Mouse (Mus musculus): ENCODE measurements at regions not wholly inside any gene's neighbourhood (a gene's known extent, or its start where the extent isn't known, plus 50 kb on each side); places are given as distances from the start of the nearest gene placed in this dataset.
A peak's percentile ranks its signal among the peaks of the same experiment; 100 is the strongest.

GRCm38 (mm10) chr2:50657826-50658225 is 361.2 kb upstream of the Mmadhc start:
- DNase-seq (ENCODE audit: inconsistent age in 2 of 2, low spot score in 1 of 2), result no peak

GRCm38 (mm10) chr2:50656351-50656750 is 359.8 kb upstream of the Mmadhc start:
- DNase-seq (ENCODE audit: inconsistent age in 2 of 2, low spot score in 1 of 2), result no peak

GRCm38 (mm10) chr2:50654953-50655324 is 358.3 kb upstream of the Mmadhc start:
- DNase-seq (ENCODE audit: inconsistent age in 2 of 2, low spot score in 1 of 2), result peak in 1 of 2 experiments; percentile 50

- no peak for DNase-seq (ENCODE audit: inconsistent age in 2 of 2, low spot score in 1 of 2)
These were observed 357.8 kb upstream of the Mmadhc start for GRCm38 (mm10) chr2:50654221-50654952.

GRCm38 (mm10) chr2:50653121-50653615 is 356.6 kb upstream of the Mmadhc start:
- DNase-seq (ENCODE audit: inconsistent age in 2 of 2, low spot score in 1 of 2), result no peak

GRCm38 (mm10) chr2:50649656-50650055 is 353.1 kb upstream of the Mmadhc start:
- no peak for DNase-seq (ENCODE audit: inconsistent age in 2 of 2, low spot score in 1 of 2)

- no peak for DNase-seq (ENCODE audit: inconsistent age in 2 of 2, low spot score in 1 of 2)
These were observed 346.6 kb upstream of the Mmadhc start for GRCm38 (mm10) chr2:50643219-50643618.

- no peak for DNase-seq (ENCODE audit: inconsistent age in 2 of 2, low spot score in 1 of 2)
These were observed 345.6 kb upstream of the Mmadhc start for GRCm38 (mm10) chr2:50642198-50642597.

GRCm38 (mm10) chr2:50635896-50636295 is 339.3 kb upstream of the Mmadhc start:
- no peak for DNase-seq (ENCODE audit: inconsistent age in 2 of 2, low spot score in 1 of 2)

GRCm38 (mm10) chr2:50631786-50632185 is 335.2 kb upstream of the Mmadhc start:
- no peak for DNase-seq (ENCODE audit: inconsistent age in 2 of 2, low spot score in 1 of 2)

GRCm38 (mm10) chr2:50627501-50627900 is 330.9 kb upstream of the Mmadhc start:
- no peak for DNase-seq (ENCODE audit: inconsistent age in 2 of 2, low spot score in 1 of 2)

DNA sequence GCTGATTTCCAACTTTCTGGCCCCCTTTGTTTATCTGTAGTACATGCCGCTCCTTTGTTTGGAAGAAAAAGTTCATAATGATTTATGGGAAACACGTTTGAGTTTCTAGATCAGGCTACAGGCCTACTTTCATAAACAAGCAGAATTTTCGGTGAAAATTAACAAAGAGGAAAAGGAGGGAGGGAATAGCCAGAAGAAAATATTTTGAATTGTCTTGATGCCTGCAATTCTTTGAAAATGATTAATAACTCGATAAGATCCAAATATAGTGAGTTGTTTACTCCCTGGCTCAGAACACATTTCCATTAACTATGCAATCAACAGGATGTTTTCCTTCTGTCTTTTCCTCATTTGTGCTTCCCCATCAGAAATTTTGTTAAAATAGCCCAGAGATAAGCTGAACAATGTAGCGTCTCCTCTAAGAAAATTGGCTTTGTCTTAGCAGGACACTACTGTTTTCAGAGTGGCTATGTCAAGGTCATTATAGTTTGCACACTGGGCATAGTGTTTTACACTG is 328.7 kb upstream of the Mmadhc start:
- DNase-seq (ENCODE audit: inconsistent age in 2 of 2, low spot score in 1 of 2), result peak in 1 of 2 experiments; percentile 21

DNA sequence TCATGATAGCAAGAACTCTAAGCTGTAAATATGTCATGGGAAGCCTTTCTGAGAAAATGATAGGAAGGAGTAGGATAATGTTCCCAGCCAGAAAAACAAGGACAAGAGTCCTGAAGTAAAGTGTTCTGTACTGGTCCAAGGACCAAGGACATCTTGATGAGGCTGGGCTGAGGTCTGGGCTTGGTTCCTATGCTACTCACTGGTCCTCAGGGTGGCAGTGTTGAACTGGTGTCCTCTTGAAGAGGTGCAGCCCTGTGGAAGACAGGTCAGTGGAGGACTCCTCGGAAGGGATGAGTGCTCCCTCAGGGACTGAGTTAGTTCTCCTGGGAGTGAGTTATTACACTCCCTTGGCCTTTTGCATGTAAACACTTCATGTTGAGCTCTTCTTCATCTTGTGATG is 312.5 kb upstream of the Mmadhc start:
- DNase-seq (ENCODE audit: inconsistent age in 2 of 2, low spot score in 1 of 2), result peak; percentile 73 to 88

- no peak for DNase-seq (ENCODE audit: inconsistent age in 2 of 2, low spot score in 1 of 2)
These were observed 292.6 kb upstream of the Mmadhc start for GRCm38 (mm10) chr2:50589195-50589594.

DNA sequence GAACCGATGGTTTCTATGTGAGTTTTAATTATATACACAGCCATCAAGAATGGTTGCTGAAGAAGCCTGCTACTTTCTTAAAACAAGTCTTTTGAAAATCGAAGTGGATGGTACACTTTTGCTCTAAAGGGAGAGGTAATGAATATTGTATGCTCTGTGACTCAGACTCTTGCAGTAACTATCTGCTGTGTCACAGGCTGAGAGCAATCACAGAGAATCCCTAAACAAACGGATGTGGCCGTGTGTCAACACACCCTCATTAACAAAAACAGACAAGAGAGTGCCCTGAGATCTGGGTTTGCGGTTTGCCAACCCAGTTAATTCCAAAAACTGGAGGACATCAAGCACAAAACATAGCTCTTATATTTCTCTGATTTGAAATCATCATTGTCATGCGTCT is 292.1 kb upstream of the Mmadhc start:
- no peak for DNase-seq (ENCODE audit: inconsistent age in 2 of 2, low spot score in 1 of 2)

GRCm38 (mm10) chr2:50586321-50587050 is 289.9 kb upstream of the Mmadhc start:
- DNase-seq (ENCODE audit: inconsistent age in 2 of 2, low spot score in 1 of 2), result no peak

- DNase-seq (ENCODE audit: inconsistent age in 2 of 2, low spot score in 1 of 2), result no peak
These were observed 283.0 kb upstream of the Mmadhc start for GRCm38 (mm10) chr2:50579620-50580019.

GRCm38 (mm10) chr2:50578278-50579043 is 281.9 kb upstream of the Mmadhc start:
- no peak for DNase-seq (ENCODE audit: inconsistent age in 2 of 2, low spot score in 1 of 2)

DNA sequence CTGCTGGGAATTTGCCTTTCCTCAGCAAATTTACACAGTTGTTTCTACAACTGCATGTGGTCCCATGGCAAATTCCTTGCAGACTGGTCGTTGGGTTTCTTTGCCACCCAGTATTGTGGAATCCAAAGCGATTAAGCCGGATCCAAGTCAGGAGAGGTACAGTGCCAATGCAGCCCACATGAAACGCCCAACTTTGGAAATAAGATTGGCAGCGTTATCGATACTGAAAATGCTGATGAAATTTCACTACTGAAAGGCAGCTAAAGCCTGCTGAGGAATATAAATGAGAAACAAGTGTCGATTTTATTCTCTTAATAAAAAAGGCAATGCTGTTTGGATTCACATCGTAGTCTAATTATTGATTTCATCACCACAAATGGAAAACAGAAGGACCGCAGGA is 281.1 kb upstream of the Mmadhc start:
- no peak for DNase-seq (ENCODE audit: inconsistent age in 2 of 2, low spot score in 1 of 2)

GRCm38 (mm10) chr2:50573455-50573854 is 276.9 kb upstream of the Mmadhc start:
- DNase-seq (ENCODE audit: inconsistent age in 2 of 2, low spot score in 1 of 2), result no peak

DNA sequence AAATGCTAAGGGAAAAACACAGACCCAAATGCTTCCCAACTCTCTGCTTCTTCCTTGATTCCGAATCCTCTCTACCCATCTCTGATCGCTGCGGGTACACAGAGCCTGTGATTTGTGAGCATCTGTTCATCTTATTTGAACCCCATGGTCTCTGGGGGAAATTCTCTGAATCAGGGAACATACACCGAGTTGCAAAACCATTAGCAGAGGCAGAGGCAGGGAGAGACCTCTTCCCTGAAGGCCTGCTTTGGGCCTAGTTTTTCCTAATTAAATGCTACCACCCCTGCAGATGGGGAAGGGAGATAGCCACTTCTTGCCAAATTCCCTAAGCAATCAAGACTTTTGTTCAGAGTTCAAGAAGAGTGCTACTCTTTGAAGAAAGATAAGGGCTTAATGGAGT is 274.4 kb upstream of the Mmadhc start:
- no peak for DNase-seq (ENCODE audit: inconsistent age in 2 of 2, low spot score in 1 of 2)

Data from adrenal gland, adult (tissue).